Mouse (Mus musculus): ENCODE data around the gene Mrtfa.

- TF ChIP-seq POLR2A (IDR thresholded peaks at IDR 0.05; ENCODE audit: low read depth, low read length) (no peak), CTCF (IDR thresholded peaks at IDR 0.05; ENCODE audit: borderline replicate concordance, insufficient read depth, low read length) (no peak)
These were observed 210.9 kb downstream of the Mrtfa start for GRCm38 (mm10) chr15:80979611-80980010.

Data from embryonic fibroblast, embryonic 13.5 days (primary cell).